Mouse (Mus musculus) neutrophil, adult 5-6 weeks (primary cell): ENCODE data around the gene Pdzd7. TPM values are rescaled to one million over a fixed set of nuclear protein-coding genes. Genes with fewer than 3 reads are reported as not detected.
A peak's percentile ranks its signal among the peaks of the same experiment; 100 is the strongest.

ENCODE experiments used
- ATAC-seq: fragments of 151-379, 151-347 bp; 2 replicates; pipeline ENCODE4 v1.8.0; 2017; ENCODE audit warnings: mild to moderate bottlenecking, moderate TSS enrichment; ENCODE audit not compliant: insufficient number of reproducible peaks, poor library complexity, low FRiP score, severe bottlenecking; ENCODE audit errors: extremely low read depth
- total RNA-seq: library from RNA; stranded (forward); fragments of 200-1000 nt; gene quantifications from 2 replicates; pipeline ENCODE4 v1.2.3, GENCODE M21; 2017

The Pdzd7 gene
- not detected in 2 replicates for total RNA-seq

DNA sequence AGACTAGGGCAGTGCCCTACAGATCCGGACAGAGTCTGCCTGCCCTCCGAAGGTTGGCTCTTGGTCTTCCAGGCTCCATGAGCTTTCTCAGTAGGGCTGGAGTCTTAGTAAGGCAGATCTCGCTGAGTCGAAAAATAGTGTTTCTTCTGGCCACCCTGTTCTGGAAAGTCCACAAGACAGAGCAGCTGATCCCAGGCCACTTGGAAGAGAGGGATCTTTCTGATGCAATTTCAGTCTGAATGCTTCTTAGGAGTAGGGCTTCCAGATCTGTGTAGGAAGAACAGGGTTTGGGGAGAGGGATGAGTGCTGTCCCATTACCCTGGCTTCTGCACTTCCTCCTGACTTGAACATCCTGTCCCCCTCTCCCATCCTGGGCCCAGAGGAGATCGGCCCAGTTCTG, at the start of gene Pdzd7:
Pdzd7 (minus strand) TSS at position 67 of the 400 bp plus-strand sequence.
- ATAC-seq, result no peak

GRCm38 (mm10) chr19:45081841-45082550, 36.5 kb upstream of the Pdzd7 start:
- no peak for ATAC-seq

- ATAC-seq, result peak; percentile 28; the same call in 1 of the 2 replicates
These were observed 35.8 kb upstream of the Pdzd7 start for GRCm38 (mm10) chr19:45081279-45081678.

DNA sequence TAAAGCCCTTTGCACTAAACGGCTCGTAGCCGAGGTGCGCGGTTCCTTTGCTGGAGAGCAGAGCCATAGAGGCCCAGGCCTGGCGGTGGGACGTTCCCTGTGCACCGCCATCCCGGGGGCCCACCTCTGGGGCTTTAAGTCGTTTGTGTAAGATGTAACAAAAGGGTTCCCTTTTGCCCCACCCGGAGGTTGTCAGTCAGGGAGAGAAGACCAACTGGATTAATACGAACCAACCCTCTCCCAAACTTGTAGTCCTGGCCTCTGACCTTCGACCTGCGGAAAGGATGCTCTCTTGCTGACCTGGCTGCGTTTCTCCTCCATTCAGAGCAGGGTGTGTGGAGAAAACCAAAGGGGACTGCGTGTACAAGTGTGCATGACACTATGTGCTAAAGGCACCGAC, 35.2 kb upstream of the Pdzd7 start:
- no peak for ATAC-seq

GRCm38 (mm10) chr19:45079769-45080515, 34.4 kb upstream of the Pdzd7 start:
- ATAC-seq, result no peak

GRCm38 (mm10) chr19:45078971-45079764, 33.7 kb upstream of the Pdzd7 start:
- ATAC-seq, result no peak

GRCm38 (mm10) chr19:45077742-45078645, 32.5 kb upstream of the Pdzd7 start:
- no peak for ATAC-seq

- ATAC-seq, result no peak; the same call in 1 of the 2 replicates
These were observed 31.3 kb upstream of the Pdzd7 start for GRCm38 (mm10) chr19:45076586-45077510.

DNA sequence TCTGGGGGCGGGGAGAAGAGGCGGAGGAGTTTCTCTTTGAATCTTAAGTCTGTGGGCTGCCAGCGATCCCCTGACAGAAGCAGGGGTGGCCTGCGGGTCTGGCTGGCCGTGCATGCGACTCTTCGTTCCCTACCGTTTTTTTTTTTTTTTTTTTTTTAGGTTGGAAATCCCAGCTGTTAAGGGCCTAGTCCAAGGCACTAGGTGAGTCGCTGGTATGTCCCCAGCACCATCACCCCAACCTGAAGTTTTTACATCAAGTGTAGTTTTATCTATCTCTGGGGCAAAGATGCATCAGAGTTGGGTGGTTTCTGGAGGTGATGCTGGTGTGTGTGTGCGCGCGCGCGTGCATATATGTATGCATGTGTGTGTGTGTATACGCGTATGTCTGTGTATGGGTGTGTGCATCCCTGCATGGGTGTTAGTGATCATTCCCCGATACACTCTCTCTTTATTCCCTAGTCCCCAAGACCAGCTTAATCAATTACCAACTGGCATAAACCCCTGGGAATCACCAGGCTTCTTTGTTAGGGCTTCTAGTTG, 30.6 kb upstream of the Pdzd7 start:
- ATAC-seq, result no peak

GRCm38 (mm10) chr19:45075323-45076035, 30.0 kb upstream of the Pdzd7 start:
- ATAC-seq, result peak; percentile 11; the same call in 1 of the 2 replicates

DNA sequence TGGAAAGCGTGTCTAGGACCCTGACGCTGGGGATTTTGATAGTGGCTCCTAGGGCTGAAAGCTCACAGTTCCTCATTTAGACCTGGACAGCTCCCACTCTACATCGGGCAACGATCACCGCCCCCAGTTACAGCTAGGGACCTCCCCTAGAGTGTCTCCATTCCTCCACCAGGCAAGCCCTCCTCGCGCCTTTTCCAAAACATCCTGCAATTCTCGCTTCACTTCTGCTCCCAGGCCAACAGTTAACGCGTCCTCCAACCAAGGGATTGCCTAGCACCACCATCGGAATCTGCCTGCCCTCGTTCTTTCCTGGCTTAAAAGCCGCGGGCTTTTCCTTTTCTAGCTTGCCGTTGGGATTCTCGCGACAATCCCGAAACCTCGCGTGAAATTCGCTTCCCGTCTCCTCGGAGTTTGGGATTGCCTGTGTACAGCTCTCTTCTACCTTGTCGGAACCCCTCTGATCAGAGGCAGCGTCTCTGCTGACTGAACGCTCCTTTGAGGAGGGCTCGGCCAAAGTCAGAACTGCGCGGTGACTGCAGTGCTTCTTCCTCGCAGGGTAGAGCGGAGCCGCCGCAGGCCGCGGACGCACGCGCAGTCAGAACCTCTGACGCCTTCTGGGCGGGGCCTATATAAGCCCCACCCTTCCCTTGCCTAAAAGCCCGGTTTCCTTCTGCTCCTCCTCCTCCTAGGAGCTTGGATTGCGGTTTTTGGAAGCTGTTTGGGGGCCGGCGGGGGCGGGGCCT, 29.2 kb upstream of the Pdzd7 start, which contains the start of gene Kazald1:
Kazald1 (plus strand) TSS at position 662 of the 743 bp plus-strand sequence.
- peak; percentile 52 for ATAC-seq

GRCm38 (mm10) chr19:45073871-45074542, 28.5 kb upstream of the Pdzd7 start:
- peak; percentile 66 for ATAC-seq

DNA sequence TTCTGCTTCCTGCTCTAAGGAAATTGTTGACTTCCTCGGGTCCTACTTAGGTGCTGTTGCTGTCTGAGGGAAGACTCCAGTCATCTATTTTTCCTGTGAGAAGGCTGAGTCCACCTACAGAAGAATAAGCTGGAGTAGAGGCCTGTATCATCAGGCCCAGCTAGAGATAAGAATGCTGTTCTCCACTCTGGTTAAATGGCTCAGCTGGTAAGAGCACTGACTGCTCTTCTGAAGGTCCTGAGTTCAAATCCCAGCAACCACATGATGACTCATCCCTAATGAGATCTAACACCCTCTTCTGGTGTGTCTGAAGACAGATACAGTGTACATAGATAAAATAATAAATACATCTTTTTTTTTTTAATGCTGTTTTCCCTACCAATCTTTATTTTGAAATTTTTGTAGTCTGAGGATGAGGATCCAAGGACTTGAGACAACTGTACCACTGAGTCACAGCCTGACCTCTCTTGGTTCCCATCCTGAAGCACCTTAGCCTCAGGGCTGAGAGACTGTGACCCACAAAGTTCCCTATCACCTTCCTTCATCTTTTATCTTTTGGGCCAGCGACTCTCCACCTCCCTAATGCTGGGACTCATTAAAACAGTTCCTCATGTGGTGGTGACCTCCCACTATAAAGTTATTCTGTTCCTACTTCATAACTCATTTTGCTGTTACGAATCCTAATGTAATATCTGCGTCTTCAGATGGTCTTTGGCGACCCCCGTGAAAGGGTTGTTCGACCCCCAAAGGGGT, 22.4 kb upstream of the Pdzd7 start:
- ATAC-seq, result no peak

DNA sequence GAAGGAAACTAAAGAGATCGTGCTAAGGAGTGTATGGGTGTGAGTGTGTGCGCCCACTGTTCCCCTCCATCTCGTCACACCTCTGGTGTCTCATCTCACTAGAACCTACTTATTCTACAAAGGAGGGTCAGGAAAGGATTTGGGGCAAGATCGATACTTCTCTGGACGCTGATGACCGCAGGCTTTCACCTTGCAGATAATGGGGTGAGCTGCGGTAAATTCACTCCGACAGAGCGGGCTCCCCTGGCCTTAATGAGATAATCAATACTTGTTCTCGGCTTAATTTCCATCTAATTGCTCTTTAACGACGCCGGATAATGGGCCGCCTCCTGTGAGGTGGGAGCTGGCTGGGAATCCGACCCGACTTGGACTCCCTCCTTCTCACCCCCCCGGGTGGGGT, 21.7 kb upstream of the Pdzd7 start:
- ATAC-seq, result no peak

- no peak for ATAC-seq
These were observed 19.7 kb upstream of the Pdzd7 start for GRCm38 (mm10) chr19:45065226-45065625.
